Mouse (Mus musculus) brain, embryonic 14.5 days (tissue): ENCODE measurements at regions not wholly inside any gene's neighbourhood (a gene's known extent, or its start where the extent isn't known, plus 50 kb on each side); places are given as distances from the start of the nearest gene placed in this dataset.

Source experiments
- CTCF ChIP-seq: fragments of 200-500 bp; IDR thresholded peaks from 2 replicates; pipeline ENCODE4 v1.5.1; 2012; ENCODE audit warnings: inconsistent platforms, mild to moderate bottlenecking, moderate library complexity, borderline replicate concordance; ENCODE audit not compliant: insufficient read depth, insufficient read length; ENCODE audit errors: extremely low read depth
- POLR2A ChIP-seq: fragments of 200-500 bp; IDR thresholded peaks from 2 replicates; pipeline ENCODE4 v1.6.1; 2012; ENCODE audit warnings: mild to moderate bottlenecking, inconsistent platforms, borderline replicate concordance; ENCODE audit not compliant: poor library complexity, insufficient read depth, insufficient read length, severe bottlenecking; ENCODE audit errors: extremely low read depth

- TF ChIP-seq CTCF, result no peak
- TF ChIP-seq POLR2A, result no peak
Observed at GRCm38 (mm10) chr13:5735027-5735624, 126.2 kb upstream of the Klf6 start.
